Mouse (Mus musculus) layer of hippocampus, adult 18-20 months (tissue): ENCODE results near the gene Xlr5a. TPM values are rescaled to one million over a fixed set of nuclear protein-coding genes. Genes with fewer than 3 reads are reported as not detected.
"Not testable (repeated sequence)": the region's sequence is repeated elsewhere in the genome, so short reads cannot be mapped to it uniquely, and the experiment has no call there.

Source experiments
- DNase-seq, 2 experiments: peaks; one replicate each; pipeline ENCODE4 v3.0.0; 2022; ENCODE audit warnings: low spot score in 2 of 2
- long read RNA-seq: library from polyadenylated mRNA; stranded (forward); transcript quantifications from one replicate; pipeline ENCODE4 v2.0.0, GENCODE M21; 2021
- total RNA-seq, 2 experiments: library from RNA; stranded (reverse); gene quantifications; 2 replicates each; pipeline ENCODE4 v1.2.3; 2021

The Xlr5a gene
- not detected for total RNA-seq
- long read RNA-seq, result 0 reads

DNA sequence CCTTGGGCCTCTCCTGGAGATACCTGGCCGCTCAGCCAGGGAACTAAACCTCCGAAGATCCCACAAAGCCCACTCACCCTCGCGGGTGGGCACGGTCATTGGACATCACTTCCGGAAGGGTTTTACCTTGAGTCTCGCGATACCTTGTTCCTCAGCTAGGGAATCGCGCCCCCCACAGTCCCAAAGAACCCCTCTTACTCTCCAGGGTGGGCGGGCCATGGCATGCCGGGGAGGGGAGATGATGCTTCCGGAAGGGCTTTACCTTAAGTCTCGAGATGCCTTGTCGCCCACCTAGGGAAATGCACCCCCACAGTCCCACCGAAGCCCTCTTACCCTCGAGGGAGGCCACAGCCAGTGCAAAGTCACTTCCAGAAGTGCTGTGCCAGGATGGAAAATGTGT is at the start of gene Xlr5a, which contains the start of gene Xlr5c:
Gene Xlr5a (minus strand): TSS at position 101 of the 400 bp plus-strand sequence.
Gene Xlr5c (minus strand): TSS at position 101 of the 400 bp plus-strand sequence.
- not testable (repeated sequence) for DNase-seq

GRCm38 (mm10) chrX:73342483-73342895 is 49.7 kb upstream of the Xlr5a start, which contains the start of gene Zfp275:
Gene Zfp275, plus strand, starts transcription at chrX:73342621.
- peak; percentile 48 to 62 for DNase-seq

DNA sequence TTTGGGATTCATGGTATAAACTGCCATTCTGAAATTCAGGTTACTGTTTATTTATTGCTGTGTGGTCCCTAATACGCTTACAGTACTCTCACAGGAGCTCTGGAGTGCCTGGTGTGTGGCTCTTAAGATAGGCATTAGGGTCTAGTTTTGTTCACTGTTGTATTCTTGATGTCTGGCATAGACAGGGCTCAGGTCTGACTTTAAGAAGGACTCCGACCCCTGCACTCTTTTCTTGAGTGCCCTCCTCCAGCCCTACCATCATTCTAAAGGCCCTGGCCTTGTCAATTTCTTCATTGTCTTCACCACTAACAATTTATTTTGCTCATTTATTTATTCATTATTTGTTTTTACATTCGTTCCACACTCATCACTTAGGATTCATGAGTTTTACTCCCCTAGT is 49.3 kb upstream of the Xlr5a start:
- no peak for DNase-seq

DNA sequence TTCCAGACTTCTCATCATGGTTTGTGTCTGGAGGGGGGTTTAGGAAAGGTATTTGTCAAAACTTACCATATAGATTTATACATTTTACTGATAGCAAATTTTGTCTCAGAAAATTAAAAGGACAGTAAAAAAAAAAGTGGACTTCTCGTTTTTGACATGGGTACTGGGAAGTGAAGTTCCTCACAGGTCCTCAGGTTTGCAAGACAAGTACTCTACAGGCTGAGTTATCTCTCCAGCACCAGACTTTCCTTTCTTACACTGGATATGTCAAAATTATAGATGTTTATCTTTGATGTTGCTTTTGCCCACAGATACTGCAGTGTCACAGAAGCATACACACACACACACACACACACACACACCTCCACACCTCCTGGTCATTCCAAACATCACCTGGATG is 48.7 kb upstream of the Xlr5a start:
- no peak for DNase-seq

DNA sequence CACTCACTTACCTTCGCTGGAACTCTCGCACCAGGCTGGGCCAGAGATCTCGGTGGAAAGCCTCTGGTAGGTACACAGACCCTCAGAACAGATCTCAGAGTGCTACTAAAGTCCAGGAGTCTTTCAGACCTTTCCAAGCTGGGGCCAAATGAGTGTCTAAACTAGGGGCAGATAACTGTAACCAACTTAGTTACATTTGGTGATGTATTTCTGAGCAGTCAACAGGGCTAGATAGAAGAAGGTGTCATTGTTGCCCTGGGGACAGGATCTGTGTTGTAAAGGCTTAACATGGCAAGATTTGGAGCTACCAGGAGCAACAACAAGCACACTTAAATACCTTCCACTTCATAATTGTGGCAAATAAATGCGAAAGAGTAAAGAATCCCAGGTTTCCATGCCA is 44.0 kb upstream of the Xlr5a start, which contains the start of gene Gm45015:
Gene Gm45015 (minus strand): TSS at position 101 of the 400 bp plus-strand sequence.
- no peak for DNase-seq

GRCm38 (mm10) chrX:73333548-73333947 is 40.8 kb upstream of the Xlr5a start:
- no peak for DNase-seq

DNA sequence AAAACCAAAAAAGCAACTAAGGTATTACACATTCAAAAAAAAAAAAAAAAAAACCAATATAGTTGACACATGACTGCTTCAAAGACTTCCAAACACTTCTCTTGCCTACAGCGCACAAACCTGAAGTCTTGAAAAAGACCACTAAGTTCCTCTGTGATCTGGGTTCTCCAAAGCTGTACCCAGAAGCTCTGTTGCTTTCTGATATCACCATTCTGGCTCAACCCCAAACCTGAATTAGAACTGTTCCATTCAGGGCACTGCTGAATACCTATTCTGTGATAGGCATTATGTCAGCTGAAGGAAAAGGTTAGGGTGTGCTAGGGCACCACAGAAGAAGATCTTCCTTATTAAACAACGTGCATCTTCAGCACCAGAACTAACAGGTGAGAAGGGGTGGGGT is 34.4 kb upstream of the Xlr5a start:
- no peak for DNase-seq

DNA sequence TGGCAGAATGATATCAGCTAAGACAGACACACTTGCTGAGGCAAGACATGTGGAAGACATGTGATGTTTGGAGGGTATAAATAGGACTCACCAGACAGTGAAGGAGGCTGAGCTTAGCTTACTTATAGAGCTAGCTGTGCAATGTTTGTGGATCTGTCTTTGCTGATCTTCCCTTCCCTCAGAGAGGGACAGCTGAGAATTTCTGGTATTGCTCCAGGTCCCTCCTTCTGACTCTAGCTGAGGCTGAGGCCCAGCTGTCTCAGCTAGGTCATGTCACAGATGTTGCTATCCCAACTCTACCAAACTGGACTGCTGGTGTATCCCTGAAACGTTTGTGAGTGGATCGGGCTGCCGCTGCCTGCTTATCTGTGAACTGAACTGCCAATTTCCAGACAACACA is 28.3 kb upstream of the Xlr5a start:
- DNase-seq, result no peak

DNA sequence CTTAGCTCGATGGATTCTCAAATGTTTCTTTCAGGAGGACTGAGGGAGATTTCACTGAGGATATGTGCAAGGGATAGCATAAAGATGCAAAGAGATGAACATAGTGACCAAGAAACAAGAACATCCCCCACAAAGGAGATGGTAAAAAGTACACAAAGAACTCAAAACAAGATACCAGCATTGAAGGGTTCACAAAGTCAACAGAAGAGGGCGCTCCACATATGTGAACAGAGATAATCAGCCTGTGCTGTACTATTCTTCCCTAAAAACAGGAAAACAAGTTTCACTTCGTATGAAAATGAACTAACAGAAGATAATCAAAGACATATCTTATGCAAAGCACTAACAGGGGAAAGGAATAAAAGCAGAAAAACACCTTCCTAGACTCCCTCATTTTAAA is 19.7 kb upstream of the Xlr5a start:
- DNase-seq, result peak in 1 of 2 experiments; percentile 51

DNA sequence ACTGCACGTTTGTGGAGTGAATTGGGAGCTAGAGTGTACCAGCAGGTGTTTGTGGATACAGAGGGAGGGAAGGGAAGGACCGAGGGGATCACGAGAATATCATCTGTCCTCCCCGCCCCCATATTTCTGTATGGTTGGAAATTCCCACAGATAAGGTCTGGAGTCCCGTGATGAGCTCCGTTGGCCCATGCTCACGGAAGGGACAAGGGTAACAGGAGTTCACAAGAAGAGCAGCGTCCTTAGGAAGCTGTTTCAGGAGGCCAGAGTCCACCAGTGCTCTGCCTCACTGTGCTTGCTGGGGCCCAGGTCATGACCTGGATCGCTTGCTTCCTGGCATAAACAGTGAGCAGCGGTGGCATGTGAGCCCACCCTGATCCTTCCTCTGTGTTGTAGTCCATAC is 3.0 kb upstream of the Xlr5a start:
- DNase-seq, result not testable (repeated sequence)

DNA sequence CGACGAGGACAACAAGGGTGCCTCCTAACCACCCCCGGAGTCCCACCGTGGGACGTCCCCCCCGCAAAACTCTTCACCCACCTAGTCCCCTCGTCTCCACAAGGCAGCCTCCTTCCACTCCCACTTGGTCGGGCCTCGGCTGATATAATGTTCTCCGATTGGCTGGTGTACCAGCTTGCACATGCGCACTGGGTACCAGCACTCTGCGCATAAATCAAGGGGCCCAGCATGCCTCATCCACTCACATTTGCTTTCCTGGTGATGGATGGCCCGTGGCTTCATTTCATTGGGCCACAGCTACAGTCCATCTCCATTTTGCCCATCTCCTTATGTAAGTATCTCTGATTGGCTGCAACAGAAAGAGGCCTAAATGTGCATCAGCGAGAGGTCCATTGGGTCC is 27.5 kb downstream of the Xlr5a start, which contains the start of gene Xlr3c:
Gene Xlr3c (minus strand): TSS at position 121 of the 400 bp plus-strand sequence.
- not testable (repeated sequence) for DNase-seq

DNA sequence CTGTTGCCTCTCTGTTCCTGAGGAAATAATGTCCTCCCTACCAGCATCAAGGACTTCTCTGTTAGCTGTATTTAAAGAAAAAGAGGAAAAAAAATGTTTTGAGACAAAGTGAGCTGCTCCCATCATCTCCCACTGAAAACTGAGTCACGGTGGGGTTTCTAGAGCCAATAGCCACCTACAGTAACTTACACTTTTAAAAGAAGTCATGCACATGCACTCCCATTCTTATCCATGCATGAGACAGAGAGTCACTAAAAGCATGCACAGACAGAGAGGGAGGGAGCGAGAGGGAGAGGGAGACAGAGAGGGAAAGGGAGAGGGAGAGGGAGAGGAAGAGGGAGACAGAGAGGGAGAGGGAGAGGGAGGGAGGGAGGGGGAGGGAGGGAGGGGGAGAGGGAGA is 30.3 kb downstream of the Xlr5a start:
- not testable (repeated sequence) for DNase-seq

GRCm38 (mm10) chrX:73242821-73243325 is 49.9 kb downstream of the Xlr5a start, which contains the start of gene Xlr4c:
Gene Xlr4c, minus strand, starts transcription at chrX:73243130.
- DNase-seq, result not testable (repeated sequence)

DNA sequence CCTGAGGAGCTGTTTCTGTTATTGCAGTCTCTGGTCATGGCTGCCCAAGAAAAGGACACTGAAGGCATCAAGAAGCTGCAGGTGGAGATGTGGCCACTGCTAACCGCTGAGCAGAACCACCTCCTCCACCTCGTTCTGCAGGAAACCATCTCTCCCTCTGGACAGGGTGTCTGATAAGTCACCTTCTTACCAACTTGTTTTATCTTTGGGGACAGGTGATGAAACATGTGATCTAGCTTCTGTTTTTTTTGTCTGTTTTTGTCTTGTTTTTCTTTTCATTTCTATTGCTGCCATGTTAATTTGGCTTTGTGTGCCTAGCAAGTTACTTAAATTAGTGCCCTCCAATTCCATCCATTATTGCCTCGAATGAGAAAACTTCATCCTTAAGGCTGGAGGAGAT is 63.5 kb downstream of the Xlr5a start:
- DNase-seq, result no peak

GRCm38 (mm10) chrX:73228606-73229214 is 64.1 kb downstream of the Xlr5a start:
- DNase-seq, result peak; percentile 33 to 36

DNA sequence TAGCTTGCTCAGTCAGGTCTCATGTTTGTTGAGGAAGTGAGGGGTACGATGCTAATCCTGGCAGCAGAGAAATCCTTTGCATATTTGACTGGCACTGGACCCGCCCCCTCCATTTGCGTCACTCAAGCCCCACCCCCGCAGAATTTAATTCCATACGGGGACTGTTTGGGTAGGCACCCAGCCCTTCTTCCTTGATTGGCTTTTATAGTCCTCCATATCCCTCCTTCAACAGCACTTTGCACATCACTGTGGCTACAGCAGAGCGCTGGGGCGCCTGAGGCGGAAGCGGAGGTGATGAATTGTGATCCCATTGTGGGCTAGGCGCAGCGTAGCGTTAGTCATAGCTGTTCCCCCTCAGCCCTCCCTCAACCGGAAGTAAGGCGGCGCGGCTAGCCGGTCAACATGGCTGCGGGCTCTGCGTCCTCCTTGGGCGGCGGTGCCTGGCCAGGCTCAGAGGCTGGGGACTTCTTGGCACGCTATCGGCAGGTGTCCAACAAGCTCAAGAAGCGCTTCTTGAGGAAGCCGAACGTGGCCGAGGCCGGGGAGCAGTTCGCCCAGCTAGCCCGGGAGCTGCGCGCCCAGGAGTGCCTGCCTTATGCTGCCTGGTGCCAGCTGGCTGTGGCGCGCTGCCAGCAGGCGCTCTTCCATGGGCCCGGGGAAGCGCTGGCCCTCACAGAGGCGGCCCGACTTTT is 64.7 kb downstream of the Xlr5a start, which contains the start of gene F8a:
Gene F8a (plus strand): TSS at position 378 of the 692 bp plus-strand sequence.
- peak; percentile 65 to 80 for DNase-seq

GRCm38 (mm10) chrX:73225365-73225764 is 67.4 kb downstream of the Xlr5a start:
- no peak for DNase-seq

DNA sequence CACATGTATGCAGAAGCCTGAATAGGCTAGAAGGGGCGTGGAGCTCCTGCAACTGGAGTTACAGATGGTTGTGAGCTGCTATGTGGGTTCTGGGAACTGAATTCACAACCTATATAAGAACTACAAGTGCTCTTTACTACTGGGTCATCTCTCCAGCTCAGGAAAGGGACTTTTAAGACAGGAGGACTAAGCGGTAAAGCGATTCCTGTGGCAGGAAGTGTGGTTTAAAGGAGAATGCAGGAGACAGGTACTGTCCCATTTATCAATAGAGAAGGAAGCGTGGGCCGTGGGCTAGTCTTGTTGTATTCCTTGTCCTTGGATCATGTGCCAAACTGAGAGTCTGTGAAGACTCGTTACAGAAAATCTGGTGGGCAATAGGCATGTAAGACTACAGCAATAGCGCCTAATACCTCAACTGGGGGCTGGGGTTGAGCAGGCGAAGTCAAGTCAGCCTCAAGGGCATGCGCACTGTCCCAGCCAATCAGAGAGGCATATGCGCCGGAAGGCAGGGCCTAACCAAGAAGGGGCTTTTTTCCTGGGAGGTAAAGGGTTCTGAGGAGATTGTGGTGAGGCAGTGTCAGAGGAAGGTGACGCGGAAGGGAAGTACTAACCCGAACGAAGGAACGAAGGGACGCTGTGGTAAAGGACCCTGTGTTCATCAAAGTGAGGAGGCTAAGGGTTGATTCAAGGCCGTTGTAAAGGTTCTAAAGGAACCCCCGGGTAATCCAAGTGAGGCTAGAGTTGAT is 78.8 kb downstream of the Xlr5a start, which contains the start of gene Xlr4b:
Gene Xlr4b (plus strand): TSS at position 515 of the 746 bp plus-strand sequence.
- DNase-seq, result not testable (repeated sequence)

DNA sequence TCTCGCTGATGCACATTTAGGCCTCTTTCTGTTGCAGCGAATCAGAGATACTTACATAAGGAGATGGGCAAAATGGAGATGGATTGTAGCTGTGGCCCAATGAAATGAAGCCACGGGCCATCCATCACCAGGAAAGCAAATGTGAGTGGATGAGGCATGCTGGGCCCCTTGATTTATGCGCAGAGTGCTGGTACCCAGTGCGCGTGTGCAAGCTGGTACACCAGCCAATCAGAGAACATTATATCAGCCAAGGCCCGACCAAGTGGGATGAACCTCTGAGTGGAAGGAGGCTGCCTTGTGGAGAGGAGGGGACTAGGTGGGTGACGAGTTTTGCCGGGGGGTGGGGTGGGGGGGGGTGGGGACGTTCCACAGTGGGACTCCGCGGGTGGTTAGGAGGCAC is 100.8 kb downstream of the Xlr5a start, which contains the start of gene Xlr3b:
Gene Xlr3b (plus strand): TSS at position 274 of the 400 bp plus-strand sequence.
- DNase-seq, result peak in 1 of 2 experiments; percentile 40

- not testable (repeated sequence) for DNase-seq
Observed at GRCm38 (mm10) chrX:73176889-73177288, 115.9 kb downstream of the Xlr5a start, which contains the start of gene Spin2d. Gene Spin2d, minus strand, starts transcription at chrX:73176989.

- DNase-seq, result not testable (repeated sequence)
Observed at GRCm38 (mm10) chrX:73149350-73149749, 143.4 kb downstream of the Xlr5a start, which contains the start of gene DXBay18. Gene DXBay18, minus strand, starts transcription at chrX:73149450.
